Mouse (Mus musculus): ENCODE results near the gene Gm17019. TPM values are rescaled to one million over a fixed set of nuclear protein-coding genes. Genes with fewer than 3 reads are reported as not detected.
"Not testable (repeated sequence)": the region's sequence is repeated elsewhere in the genome, so short reads cannot be mapped to it uniquely, and the experiment has no call there.

The Gm17019 gene
- polyA plus RNA-seq, 1 experiment from 2014 or later: not detected

DNA sequence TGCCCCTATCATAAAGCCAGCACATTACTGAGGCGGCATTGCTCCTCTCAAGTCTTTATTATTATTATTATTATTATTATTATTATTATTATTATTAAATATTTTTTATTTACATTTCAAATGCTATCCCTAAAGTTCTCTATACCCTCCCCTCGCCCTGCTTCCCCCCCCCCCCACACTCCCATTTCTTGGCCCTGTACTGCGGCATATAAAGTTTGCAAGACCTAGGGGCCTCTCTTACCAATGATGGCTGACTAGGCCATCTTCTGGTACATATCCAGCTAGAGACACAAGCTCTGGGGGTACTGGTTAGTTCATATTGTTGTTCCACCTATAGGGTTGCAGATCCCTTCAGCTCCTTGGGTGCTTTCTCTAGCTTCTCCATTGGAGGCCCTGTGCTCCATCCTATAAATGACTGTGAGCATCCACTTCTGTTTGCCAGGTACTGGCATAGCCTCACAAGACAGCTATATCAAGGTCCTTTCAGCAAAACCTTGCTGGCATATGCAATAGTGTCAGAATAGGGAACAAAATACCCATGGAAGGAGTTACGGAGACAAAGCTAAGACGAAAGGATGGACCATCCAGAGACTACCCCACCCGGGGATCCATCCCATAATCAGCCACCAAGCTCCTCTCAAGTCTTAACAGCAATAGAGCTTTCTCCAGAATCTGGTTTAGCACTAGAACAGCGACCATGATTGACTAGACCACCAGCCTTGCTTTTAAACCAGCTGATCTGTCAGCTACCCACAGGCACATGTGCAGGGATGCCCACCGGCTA lies 42.2 kb downstream of the Gm17019 start:
- not testable (repeated sequence) for H3K4me2 ChIP-seq; ATAC-seq (ENCODE audit: insufficient number of reproducible peaks, low FRiP score); H3K27ac ChIP-seq (ENCODE audit: poor library complexity, severe bottlenecking); H3K4me3 ChIP-seq; H3K9ac ChIP-seq; H3K27me3 ChIP-seq (replicated peaks); H3K4me1 ChIP-seq (replicated peaks); H3K36me3 ChIP-seq
- 72% methylated on average over 8 of the region's 8 CpGs for WGBS
- H3K9me3 ChIP-seq (replicated peaks): peaks cover 15% of the 10 kb centered on the region

DNA sequence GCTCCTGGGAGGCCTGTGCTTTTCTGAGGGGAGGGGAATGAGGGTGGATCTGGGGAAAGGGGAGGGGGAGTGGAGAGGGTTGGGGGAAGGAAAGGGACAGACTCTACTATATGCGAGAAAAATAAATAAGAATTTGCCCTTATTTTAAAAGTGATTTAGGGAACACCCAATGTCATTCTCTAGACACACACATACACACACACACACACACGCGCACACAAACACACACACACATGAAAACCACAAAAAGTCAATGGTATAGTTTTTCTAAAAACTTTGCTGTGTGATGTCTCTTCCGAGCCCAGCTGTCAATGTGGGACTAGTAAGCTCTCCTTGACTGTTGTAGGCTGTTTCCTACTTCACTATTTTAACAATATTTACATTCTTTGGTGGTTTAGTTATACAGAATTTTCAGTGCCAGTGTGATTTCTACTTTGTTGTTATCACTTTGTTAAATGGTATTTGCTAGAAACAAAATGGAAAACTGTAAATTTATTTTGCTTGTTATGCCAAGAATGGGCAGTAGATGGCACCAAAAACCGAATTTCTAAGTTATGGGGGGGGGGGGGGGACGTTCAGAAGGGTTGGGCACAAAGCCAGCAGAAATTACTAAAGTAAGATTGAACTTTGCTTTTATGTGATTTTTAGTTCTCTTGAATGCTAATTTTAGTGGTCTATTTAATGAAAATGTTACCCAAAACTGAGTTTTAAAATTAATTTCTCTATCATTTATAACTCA lies 46.0 kb downstream of the Gm17019 start:
- H3K36me3 ChIP-seq; H3K4me2 ChIP-seq; H3K4me3 ChIP-seq; H3K27ac ChIP-seq (ENCODE audit: poor library complexity, severe bottlenecking); H3K4me1 ChIP-seq (replicated peaks); H3K27me3 ChIP-seq (replicated peaks); H3K9ac ChIP-seq: not testable (repeated sequence)
- 39% methylated on average over 6 of the region's 6 CpGs for WGBS
- ATAC-seq (ENCODE audit: insufficient number of reproducible peaks, low FRiP score): peak; percentile 61; the same call in 1 of the 2 replicates
- H3K9me3 ChIP-seq (replicated peaks): peaks cover 15% of the 10 kb centered on the region

Other genes starting within 250 kb of the Gm17019 start
- not detected in 2 replicates for gene Gm9758, start 118.1 kb downstream of the Gm17019 start, polyA plus RNA-seq (2016; fragmentation: Nextera tagmentation; extraction: Ambion mirVana)
- gene Speer4e, start 94.6 kb downstream of the Gm17019 start, polyA plus RNA-seq (2016; fragmentation: Nextera tagmentation; extraction: Ambion mirVana): 0.10 and 0.17 TPM in 2 replicates
- gene Gm10354, start 54.1 kb downstream of the Gm17019 start, polyA plus RNA-seq (2016; fragmentation: Nextera tagmentation; extraction: Ambion mirVana): 0.14 TPM in 1 of 2 replicates, not detected in the other